27 mouse cellular contexts compared by ENCODE assay signal in genomic region chrX:96126803-96127202, GRCm38 (mm10). TPM values are rescaled to one million over a fixed set of nuclear protein-coding genes. Genes with fewer than 3 reads are reported as not detected.
DNase-seq lines count a peak whose midpoint lies in the region; ATAC-seq lines count a peak whose summit lies in the region.
"Had no signal": no experiment of that assay in that cellular context is flagged by ENCODE, and none has a peak within 500 bp of the region (broad histone marks: within the 10 kb centered on the region; RNA-seq: fewer than 3 reads in every experiment).

No protein-coding gene starts in this region.

- H3K4me1 ChIP-seq in heart, embryonic 16.5 days (ENCODE audit: control insufficient read depth, insufficient read depth, low read length), result peaks cover 23% of the 10 kb centered on the region
- H3K4me1 ChIP-seq in hindbrain, embryonic 12.5 days, result no peaks in the 10 kb centered on the region
- H3K4me1 ChIP-seq: hindbrain, embryonic 13.5 days; midbrain, embryonic 15.5 days; neural tube, embryonic 13.5 days had no signal

- no peaks in the 10 kb centered on the region for H3K36me3 ChIP-seq in heart, embryonic 16.5 days (ENCODE audit: control insufficient read depth, insufficient read depth)
- no peaks in the 10 kb centered on the region for H3K36me3 ChIP-seq in hindbrain, embryonic 12.5 days
- H3K36me3 ChIP-seq: embryonic facial prominence, embryonic 10.5 days; forebrain, embryonic 10.5 days; heart, embryonic 10.5 days; hindbrain, embryonic 13.5 days; liver, embryonic 13.5 days; midbrain, embryonic 15.5 days; neural tube, embryonic 13.5 days had no signal

- H3K9me3 ChIP-seq in heart, embryonic 16.5 days (replicated peaks; ENCODE audit: control insufficient read depth, low read length), result no peaks in the 10 kb centered on the region
- no peaks in the 10 kb centered on the region for H3K9me3 ChIP-seq in hindbrain, embryonic 12.5 days (replicated peaks)
- H3K9me3 ChIP-seq: embryonic facial prominence, embryonic 10.5 days; forebrain, embryonic 10.5 days; G1E; heart, embryonic 10.5 days; hindbrain, embryonic 13.5 days; liver, embryonic 13.5 days; midbrain, embryonic 15.5 days; neural tube, embryonic 13.5 days had no signal

- peak overlapping the region; percentile 48; the same call in 1 of the 2 replicates for H3K27ac ChIP-seq in heart, embryonic 16.5 days (ENCODE audit: low read length)
- H3K27ac ChIP-seq in hindbrain, embryonic 12.5 days, result no peak overlapping the region
- H3K27ac ChIP-seq: embryonic facial prominence, embryonic 10.5 days; forebrain, embryonic 10.5 days; heart, embryonic 10.5 days; hindbrain, embryonic 13.5 days; left cerebral cortex, adult 2 months; liver, embryonic 13.5 days; midbrain, embryonic 15.5 days; neural tube, embryonic 13.5 days had no signal

- H3K27me3 ChIP-seq in heart, embryonic 16.5 days (ENCODE audit: control insufficient read depth, insufficient read depth, low read length), result no peaks in the 10 kb centered on the region
- no peaks in the 10 kb centered on the region for H3K27me3 ChIP-seq in hindbrain, embryonic 12.5 days
- H3K27me3 ChIP-seq: hindbrain, embryonic 13.5 days; liver, embryonic 13.5 days; midbrain, embryonic 15.5 days; neural tube, embryonic 13.5 days; Patski had no signal

- no peak overlapping the region for H3K9ac ChIP-seq in heart, embryonic 16.5 days (ENCODE audit: low read length)
- H3K9ac ChIP-seq in hindbrain, embryonic 12.5 days, result no peak overlapping the region
- H3K9ac ChIP-seq: forebrain, postnatal 0 days; hindbrain, embryonic 13.5 days; liver, embryonic 13.5 days; midbrain, embryonic 15.5 days; neural tube, embryonic 13.5 days had no signal

- peak; percentile 21 for DNase-seq in adrenal gland, postnatal 14 days
- no peak for DNase-seq in adrenal gland, postnatal 10 days
- DNase-seq in heart, postnatal 14 days, result no peak
- peak; percentile 44 for DNase-seq in A20 (ENCODE audit: low read depth, low spot score)
- no peak for DNase-seq in ovary, adult 18-20 months (ENCODE audit: low spot score)
- DNase-seq: adrenal gland, postnatal 25 days; cerebellum, adult 9-11 months; forebrain, postnatal 0 days; gastrocnemius, postnatal 14 days; kidney, adult 18-20 months; kidney, postnatal 4 days; liver, embryonic 13.5 days; lung, adult 2 months; lung, postnatal 36 days had no signal

- H3K4me2 ChIP-seq in heart, embryonic 16.5 days (ENCODE audit: low read depth, low read length), result no peak overlapping the region; the same call in none of the 2 replicates
- H3K4me2 ChIP-seq in hindbrain, embryonic 12.5 days (replicated peaks), result no peak overlapping the region
- H3K4me2 ChIP-seq: hindbrain, embryonic 13.5 days; liver, embryonic 13.5 days; midbrain, embryonic 15.5 days; neural tube, embryonic 13.5 days had no signal

- WGBS in heart, embryonic 16.5 days, result 34% methylated on average over 3 of the region's 3 CpGs
- 78% methylated on average over 3 of the region's 3 CpGs for WGBS in hindbrain, embryonic 12.5 days

- intact Hi-C loops in heart, postnatal 14 days (cut with DNase I), result no loop called here

- no peak overlapping the region for H3K4me3 ChIP-seq in heart, embryonic 16.5 days (ENCODE audit: low read length)
- H3K4me3 ChIP-seq in hindbrain, embryonic 12.5 days, result no peak overlapping the region
- H3K4me3 ChIP-seq: embryonic facial prominence, embryonic 10.5 days; forebrain, embryonic 10.5 days; heart, embryonic 10.5 days; hindbrain, embryonic 13.5 days; left cerebral cortex, adult 2 months; liver, embryonic 13.5 days; midbrain, embryonic 15.5 days; myocyte; neural tube, embryonic 13.5 days had no signal

- ATAC-seq in heart, embryonic 16.5 days (replicated peaks; ENCODE audit: extremely low read depth, insufficient read depth, low FRiP score), result no peak
- ATAC-seq in megakaryocyte, adult 5-6 weeks (ENCODE audit: poor library complexity, severe bottlenecking), result peak; percentile 20
- no peak for ATAC-seq in hindbrain, embryonic 12.5 days (ENCODE audit: low FRiP score)
- ATAC-seq: forebrain, postnatal 0 days; midbrain, embryonic 15.5 days; Patski had no signal

RNA-seq across cellular contexts. Expression of gene Msn, which starts 31.0 kb away (rescaled TPM):
- 147 and 191 TPM in 2 replicates for total RNA-seq in adrenal gland, postnatal 14 days (2021)
- total RNA-seq in adrenal gland, postnatal 10 days (2021), result 100 to 1,000 TPM; 145 to 150 TPM
- polyA plus RNA-seq in heart, embryonic 16.5 days (2015; fragmentation: Nextera tagmentation; extraction: Ambion mirVana), result 192 and 203 TPM in 2 replicates
- total RNA-seq in heart, postnatal 14 days (2021), result 100 to 1,000 TPM; 146 to 163 TPM
- 825 and 881 TPM in 2 replicates for total RNA-seq in megakaryocyte, adult 5-6 weeks (2015)
- total RNA-seq in megakaryocyte, adult 5-6 weeks (2017), result 296 and 421 TPM in 2 replicates
- 81.5 and 88.4 TPM in 2 replicates for polyA plus RNA-seq in hindbrain, embryonic 12.5 days (2016; fragmentation: Nextera tagmentation; extraction: Ambion mirVana)

Comparison
In these comparisons a context has a peak if more than half of its experiments do, and no peak if none do; other contexts are left out.
1. DNase-seq: peak in adrenal gland, postnatal 14 days (single experiment) and A20 (single experiment); none in adrenal gland, postnatal 10 days (single experiment), heart, postnatal 14 days (0 of 2) and ovary, adult 18-20 months (single experiment).